Mouse (Mus musculus): ENCODE measurements at regions not wholly inside any gene's neighbourhood (a gene's known extent, or its start where the extent isn't known, plus 50 kb on each side); places are given as distances from the start of the nearest gene placed in this dataset.

DNA sequence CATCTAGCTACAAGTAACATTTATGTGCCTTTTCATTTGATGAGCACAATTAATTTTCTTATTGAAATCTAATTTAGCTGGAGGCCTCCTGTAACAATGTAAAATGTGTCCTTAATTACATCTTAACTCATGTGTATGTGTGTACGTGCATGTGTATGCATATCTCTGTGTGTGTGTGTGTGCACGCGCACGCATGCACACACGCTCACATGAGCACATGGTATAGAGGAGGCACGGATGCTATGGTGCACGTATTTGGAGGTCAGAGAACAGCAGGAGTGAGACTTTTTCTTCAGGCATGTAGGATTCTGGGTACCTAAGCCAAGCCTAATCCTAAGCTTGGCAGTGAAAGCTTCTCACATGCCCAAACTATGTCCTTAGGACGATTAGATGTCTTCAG lies 52.9 kb upstream of the Gorab start:
- TF ChIP-seq EP300 (optimal IDR thresholded peaks at IDR 0.05) (no peak), CTCF (IDR thresholded peaks at IDR 0.05; ENCODE audit: low read depth) (no peak)

All from stomach, postnatal 0 days (tissue).